Mouse (Mus musculus) MEL (cell line): ENCODE measurements around the gene Wfs1.

Experiments used
- CHD2 ChIP-seq: IDR thresholded peaks from 2 replicates; pipeline ENCODE4 v1.6.1; 2011; ENCODE audit warnings: low read length, improper control_type of control experiment
- CTCF ChIP-seq, 3 experiments: IDR thresholded peaks in 2 of 3; conservative IDR thresholded peaks in 1 of 3; 2 replicates each; pipeline ENCODE4 v1.5.1; 2011 to 2012; ENCODE audit warnings: low read length in 3 of 3, low read depth in 2 of 3, mild to moderate bottlenecking in 2 of 3, improper control_type of control experiment in 1 of 3, inconsistent platforms in 1 of 3, mixed read lengths in 1 of 3, moderate library complexity in 1 of 3; ENCODE audit not compliant: control insufficient read depth in 1 of 3, insufficient read depth in 1 of 3, poor library complexity in 1 of 3, severe bottlenecking in 1 of 3
- E2F4 ChIP-seq: IDR thresholded peaks from 2 replicates; pipeline ENCODE4 v1.6.1; 2011; ENCODE audit warnings: low read depth, low read length, improper control_type of control experiment, borderline replicate concordance
- EP300 ChIP-seq, 2 experiments: IDR thresholded peaks; 2 replicates each; pipeline ENCODE4 v1.6.1; 2011; ENCODE audit warnings: improper control_type of control experiment in 2 of 2, low read length in 2 of 2, low read depth in 1 of 2, mild to moderate bottlenecking in 1 of 2
- GABPA ChIP-seq: IDR thresholded peaks from 2 replicates; pipeline ENCODE4 v1.6.1; 2012; ENCODE audit warnings: low read depth, mild to moderate bottlenecking, inconsistent platforms, low read length, improper control_type of control experiment, moderate library complexity
- GATA1 ChIP-seq: IDR thresholded peaks from 2 replicates; pipeline ENCODE4 v1.6.1; 2011; ENCODE audit warnings: low read depth, low read length, improper control_type of control experiment
- POLR2A ChIP-seq, 2 experiments: IDR thresholded peaks; 2 replicates each; pipeline ENCODE4 v1.6.1; 2011 to 2012; ENCODE audit warnings: low read length in 2 of 2, mild to moderate bottlenecking in 2 of 2, control low read depth in 1 of 2, improper control_type of control experiment in 1 of 2, low read depth in 1 of 2, moderate library complexity in 1 of 2; ENCODE audit not compliant: control insufficient read depth in 1 of 2, insufficient read depth in 1 of 2, poor library complexity in 1 of 2
- POLR2AphosphoS2 ChIP-seq: IDR thresholded peaks from 2 replicates; pipeline ENCODE4 v1.6.1; 2011; ENCODE audit warnings: low read length, improper control_type of control experiment
- SMC3 ChIP-seq: IDR thresholded peaks from 2 replicates; pipeline ENCODE4 v1.6.1; 2011; ENCODE audit warnings: low read depth, low read length, improper control_type of control experiment
- TAL1 ChIP-seq: IDR thresholded peaks from 2 replicates; pipeline ENCODE4 v1.6.1; 2012; ENCODE audit warnings: mild to moderate bottlenecking, inconsistent platforms, low read length, moderate library complexity, mixed read lengths
- TCF12 ChIP-seq: IDR thresholded peaks from 2 replicates; pipeline ENCODE4 v1.6.1; 2014; ENCODE audit warnings: low read depth, mild to moderate bottlenecking, inconsistent platforms, low read length, improper control_type of control experiment, moderate library complexity
- USF1 ChIP-seq: IDR thresholded peaks from 2 replicates; pipeline ENCODE4 v1.6.1; 2014; ENCODE audit warnings: low read depth, mild to moderate bottlenecking, inconsistent platforms, low read length, improper control_type of control experiment, moderate library complexity
- ZC3H11A ChIP-seq: IDR thresholded peaks from 2 replicates; pipeline ENCODE4 v1.6.1; 2012; ENCODE audit warnings: low read depth, mild to moderate bottlenecking, inconsistent platforms, low read length, improper control_type of control experiment

DNA sequence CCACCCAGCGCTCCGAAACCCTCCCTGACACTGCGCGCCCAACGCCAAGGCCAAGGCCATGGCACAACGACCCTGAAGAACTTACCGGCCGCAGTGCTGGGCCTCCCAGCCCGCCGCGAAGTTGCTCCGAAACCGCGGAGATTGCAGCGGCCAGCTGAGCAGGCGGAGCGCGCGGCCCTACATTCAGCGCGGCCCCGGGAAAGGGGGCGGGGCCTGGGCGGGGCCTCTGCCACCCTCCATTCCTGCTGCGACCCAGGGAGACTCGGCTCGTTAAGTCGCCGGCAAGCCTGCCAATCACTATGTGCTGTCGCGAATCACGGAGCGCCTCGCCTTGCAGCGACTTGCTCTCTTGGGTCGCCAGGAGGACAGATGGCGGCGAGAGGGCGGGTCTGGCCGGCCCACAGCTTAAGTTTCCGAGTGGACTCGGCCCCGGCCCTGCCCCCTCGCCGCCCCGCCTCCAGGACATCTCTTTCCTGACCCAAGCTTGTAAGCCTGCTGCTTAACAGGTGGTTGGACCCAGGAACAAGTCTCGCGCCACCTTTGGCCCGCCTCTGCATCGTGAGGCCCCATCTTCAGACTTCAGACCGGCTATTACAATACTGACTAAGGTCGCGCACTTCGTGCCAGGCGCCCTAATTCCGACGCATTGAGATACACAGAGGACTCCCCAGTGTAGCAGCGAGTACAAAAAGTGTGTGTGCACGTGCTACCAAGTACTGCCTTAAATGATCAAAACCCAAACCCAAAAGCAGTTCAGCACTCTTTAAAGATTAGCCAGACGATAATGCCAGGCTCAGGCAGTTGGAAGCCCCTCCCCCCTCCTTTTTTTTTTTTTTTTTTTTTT, at the start of gene Wfs1:
- TF ChIP-seq GATA1 = no peak
- no peak for TF ChIP-seq TCF12
- TF ChIP-seq CTCF (IDR thresholded peaks at IDR 0.05 in 2 of 3, conservative IDR thresholded peaks at IDR 0.05 in 1 of 3; ENCODE audit: control insufficient read depth in 1 of 3, insufficient read depth in 1 of 3, low read depth in 2 of 3, low read length in 3 of 3, poor library complexity in 1 of 3, severe bottlenecking in 1 of 3) = no peak
- no peak for TF ChIP-seq SMC3
- no peak for TF ChIP-seq GABPA
- no peak for TF ChIP-seq POLR2AphosphoS2
- no peak for TF ChIP-seq TAL1
- TF ChIP-seq E2F4 = no peak
- no peak for TF ChIP-seq ZC3H11A
- TF ChIP-seq EP300 (IDR thresholded peaks at IDR 0.05; ENCODE audit: low read depth in 1 of 2, low read length in 2 of 2) = no peak
- no peak for TF ChIP-seq USF1
- no peak for TF ChIP-seq POLR2A (IDR thresholded peaks at IDR 0.05; ENCODE audit: control insufficient read depth in 1 of 2, insufficient read depth in 1 of 2, low read depth in 1 of 2, low read length in 2 of 2, poor library complexity in 1 of 2)
- TF ChIP-seq CHD2 = no peak
